Mouse (Mus musculus): ENCODE measurements around the gene Crls1.

The Crls1 gene
- long read RNA-seq, experiment 1, partial matches to known transcripts, result 2 of 11 reads
- long read RNA-seq, experiment 1, other reads (novel, unspliced or antisense), result 4 of 11 reads
- long read RNA-seq, experiment 2, transcript Crls1-201 (7 exons, 1,924 nt), result major isoform, 12 of 18 reads
- long read RNA-seq, experiment 2, partial matches to known transcripts, result 1 of 18 reads
- long read RNA-seq, experiment 2, other reads (novel, unspliced or antisense), result 5 of 18 reads

- intact Hi-C loops (cut with DNase I), result loop anchor here (2.0 kb wide), 1 partner anchor 56 kb away; no protein-coding TSS in a partner anchor
Measured at GRCm38 (mm10) chr2:132846407-132847358, at the start of gene Crls1. Gene Crls1, plus strand, starts transcription at chr2:132846666.

DNA sequence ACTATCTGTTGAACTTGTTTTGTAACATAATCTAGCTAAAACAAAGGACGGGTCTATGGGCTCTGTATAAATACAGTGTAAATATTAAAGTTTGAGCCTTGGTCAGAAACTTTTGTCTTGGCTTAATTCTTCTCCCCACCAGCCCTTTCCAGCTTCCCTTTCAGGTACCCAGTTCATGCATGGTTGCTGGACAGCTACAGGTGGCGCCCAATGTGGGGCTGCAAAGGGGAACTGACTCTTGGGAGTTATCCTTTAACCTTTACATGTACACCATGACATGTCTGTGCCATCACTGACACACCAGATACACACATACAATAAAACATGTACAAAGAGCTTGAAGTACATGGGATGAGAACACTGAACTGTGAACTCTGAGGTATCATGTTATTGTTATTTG, 43.5 kb upstream of the Crls1 start:
- intact Hi-C loops (cut with DNase I), result no loop called here

DNA sequence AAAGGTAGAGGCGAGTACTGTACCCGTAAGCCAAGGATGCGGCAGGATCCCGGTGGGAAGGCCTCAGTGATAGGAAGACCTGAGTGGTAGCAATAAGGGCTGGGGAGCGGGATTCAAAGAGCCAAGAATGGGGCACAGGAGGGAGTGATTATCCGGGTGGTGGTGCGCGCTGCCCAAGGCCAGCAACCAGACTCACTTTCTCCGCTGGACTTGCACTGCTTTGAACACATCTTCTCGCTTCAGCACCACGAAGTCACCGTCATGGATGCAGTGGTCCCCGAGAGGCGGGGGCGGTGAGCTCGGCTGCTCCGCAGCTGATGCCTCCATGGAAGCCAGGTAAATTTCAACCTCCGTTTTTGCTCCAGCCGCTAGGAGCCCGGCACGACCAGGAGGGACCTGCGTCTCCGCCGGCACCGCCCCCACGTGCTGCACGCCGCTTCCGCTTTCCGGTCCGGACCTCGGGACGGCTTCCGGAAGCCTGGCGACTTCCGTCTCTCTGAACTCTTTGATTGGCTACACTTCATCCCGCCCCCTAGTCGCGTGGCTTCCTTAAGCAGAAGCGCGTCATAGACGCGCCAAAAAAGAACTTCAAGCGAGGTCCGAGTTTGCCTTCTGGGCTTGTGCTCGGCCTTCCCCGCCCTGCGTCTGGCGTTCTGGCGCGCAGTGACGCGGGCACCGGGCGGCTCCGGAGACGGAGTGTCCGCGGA, 30.7 kb upstream of the Crls1 start, which contains the start of the genes Trmt6 and Mcm8:
Gene Trmt6 (minus strand): TSS at position 448 of the 707 bp plus-strand sequence.
Gene Mcm8 (plus strand): TSS at position 534 of the 707 bp plus-strand sequence.
- intact Hi-C loops (cut with DNase I), result loop anchor here (10.0 kb wide), 1 partner anchor 301 kb away; no protein-coding TSS in a partner anchor

DNA sequence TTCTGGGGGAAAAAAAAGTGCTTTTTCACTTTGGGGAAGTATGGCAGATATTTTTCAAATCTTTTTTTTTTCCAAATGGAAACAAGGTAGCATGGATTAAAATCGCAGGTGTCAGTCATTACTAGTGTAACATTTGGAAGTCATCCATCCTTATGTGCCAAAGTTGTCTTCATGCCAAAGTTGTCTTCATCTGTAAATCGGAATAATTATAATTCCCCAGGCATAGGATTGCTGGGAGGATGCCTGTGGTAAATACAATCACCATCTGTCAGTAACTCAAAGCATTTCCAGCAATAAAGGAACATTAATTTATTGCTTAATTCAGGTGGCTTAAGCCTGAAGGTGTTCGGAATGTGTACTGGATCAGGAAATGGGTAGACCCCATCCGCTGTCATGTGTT, 5.4 kb upstream of the Crls1 start:
- intact Hi-C loops (cut with DNase I), result no loop called here

GRCm38 (mm10) chr2:132847581-132847980, 1.1 kb downstream of the Crls1 start:
- intact Hi-C loops (cut with DNase I), result loop anchor here (2.0 kb wide), 1 partner anchor 55 kb away; no protein-coding TSS in a partner anchor

GRCm38 (mm10) chr2:132848361-132848760, 1.9 kb downstream of the Crls1 start:
- intact Hi-C loops (cut with DNase I), result no loop called here

- intact Hi-C loops (cut with DNase I), result no loop called here
Measured at GRCm38 (mm10) chr2:132849141-132849540, 2.7 kb downstream of the Crls1 start.

DNA sequence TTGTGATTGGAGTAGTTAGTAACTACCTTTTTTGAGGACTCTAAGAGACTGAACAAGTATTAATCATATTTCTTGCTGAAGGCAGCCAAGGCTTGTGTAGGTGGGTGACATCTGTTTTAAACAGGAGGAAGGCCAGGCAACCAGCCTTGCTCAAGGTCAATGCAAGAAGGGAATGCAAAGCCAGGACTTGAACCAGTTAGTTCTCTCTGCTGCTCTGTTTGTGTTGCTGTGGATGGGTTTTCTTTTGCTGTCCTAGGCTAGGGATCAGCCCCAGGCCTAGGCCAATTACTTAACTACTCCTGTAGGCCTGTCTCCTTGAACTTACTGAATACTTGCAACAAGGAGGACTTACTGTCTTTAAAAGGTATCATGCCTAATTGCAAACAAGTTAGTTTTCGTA, 6.6 kb downstream of the Crls1 start:
- intact Hi-C loops (cut with DNase I), result no loop called here

DNA sequence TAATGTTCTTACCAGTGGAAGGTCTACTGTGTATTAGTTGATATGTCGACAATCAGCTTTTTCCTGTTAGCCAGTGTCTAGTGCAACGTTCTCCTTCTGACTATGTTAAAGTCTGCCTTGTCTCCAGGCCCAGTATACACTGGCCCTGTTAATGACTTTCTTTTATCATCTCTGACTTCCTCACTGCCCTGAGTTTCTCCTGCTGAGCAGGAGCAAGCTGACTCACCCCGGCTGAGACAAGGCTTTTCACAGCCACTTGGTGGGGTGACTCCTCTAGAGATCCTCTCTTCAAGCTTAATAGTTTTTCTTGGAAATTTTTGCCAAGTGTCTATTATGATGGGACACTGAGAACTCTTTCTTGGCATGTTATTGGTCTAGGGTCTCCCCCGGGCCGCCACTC, 9.9 kb downstream of the Crls1 start:
- intact Hi-C loops (cut with DNase I), result no loop called here

DNA sequence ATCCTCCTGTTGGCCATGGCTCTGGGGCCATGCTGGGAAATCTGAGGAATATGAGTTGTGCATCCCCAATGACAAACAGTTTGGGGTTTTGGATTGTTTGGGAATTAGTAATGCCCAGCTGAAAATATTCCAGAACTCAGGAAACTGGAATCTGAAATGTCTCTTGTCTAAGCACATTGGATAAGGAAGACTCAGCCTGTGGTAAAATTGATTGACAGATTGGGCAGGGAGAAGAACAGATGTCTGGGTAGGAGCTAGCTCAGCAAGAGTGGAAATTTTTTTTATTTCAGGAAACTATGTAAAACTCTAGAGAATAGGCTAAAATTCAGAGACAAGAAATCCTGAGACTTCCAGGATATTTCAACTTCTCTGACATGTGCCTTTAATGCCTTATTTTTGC, 14.0 kb downstream of the Crls1 start:
- intact Hi-C loops (cut with DNase I), result no loop called here

DNA sequence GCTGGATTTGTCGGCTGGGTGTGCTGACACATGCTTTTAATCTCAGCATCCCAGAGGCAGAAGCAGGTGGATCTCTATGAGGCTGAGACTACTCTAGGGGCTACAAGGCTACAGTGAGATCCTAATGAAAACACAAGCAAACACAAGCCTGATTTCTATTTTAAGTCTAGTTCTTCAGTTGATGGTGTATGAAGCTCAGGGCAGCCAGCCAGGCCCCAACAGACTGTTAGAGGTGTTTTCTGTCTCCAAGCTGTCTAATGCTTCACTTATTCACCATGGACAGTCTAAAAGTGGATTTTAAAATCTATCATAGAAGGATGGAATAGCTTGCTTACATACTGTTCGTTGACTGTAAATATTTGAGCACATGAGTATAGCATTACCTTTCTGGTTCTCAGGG, 15.0 kb downstream of the Crls1 start:
- intact Hi-C loops (cut with DNase I), result no loop called here

GRCm38 (mm10) chr2:132863325-132863724, 16.9 kb downstream of the Crls1 start:
- intact Hi-C loops (cut with DNase I), result no loop called here

DNA sequence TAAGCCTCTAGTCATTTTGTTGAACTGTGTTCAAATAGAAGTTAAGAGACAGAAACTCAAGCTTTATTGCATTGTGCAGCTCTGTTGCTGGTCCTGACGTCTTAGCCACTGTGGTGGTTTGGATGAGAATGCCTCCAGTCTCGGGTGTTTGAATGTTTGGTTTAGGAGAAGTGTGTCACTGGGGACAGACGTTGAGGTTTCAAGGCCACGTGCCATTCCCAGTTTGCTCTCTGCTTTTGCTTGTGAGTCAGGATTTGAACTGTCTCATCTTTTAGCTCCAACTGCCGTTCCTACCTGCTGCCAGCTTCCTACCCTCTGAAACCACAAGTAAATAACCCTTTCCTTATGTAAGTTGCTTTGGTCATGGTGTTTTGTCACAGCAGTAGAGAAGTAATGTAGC, 21.1 kb downstream of the Crls1 start:
- intact Hi-C loops (cut with DNase I), result loop anchor here (5.0 kb wide), 1 partner anchor 35 kb away; no protein-coding TSS in a partner anchor

- intact Hi-C loops (cut with DNase I), result loop anchor here (5.0 kb wide), 1 partner anchor 33 kb away; no protein-coding TSS in a partner anchor
Measured at GRCm38 (mm10) chr2:132869682-132870081, 23.2 kb downstream of the Crls1 start.

- intact Hi-C loops (cut with DNase I), result no loop called here
Measured at GRCm38 (mm10) chr2:132870286-132870685, 23.8 kb downstream of the Crls1 start.

DNA sequence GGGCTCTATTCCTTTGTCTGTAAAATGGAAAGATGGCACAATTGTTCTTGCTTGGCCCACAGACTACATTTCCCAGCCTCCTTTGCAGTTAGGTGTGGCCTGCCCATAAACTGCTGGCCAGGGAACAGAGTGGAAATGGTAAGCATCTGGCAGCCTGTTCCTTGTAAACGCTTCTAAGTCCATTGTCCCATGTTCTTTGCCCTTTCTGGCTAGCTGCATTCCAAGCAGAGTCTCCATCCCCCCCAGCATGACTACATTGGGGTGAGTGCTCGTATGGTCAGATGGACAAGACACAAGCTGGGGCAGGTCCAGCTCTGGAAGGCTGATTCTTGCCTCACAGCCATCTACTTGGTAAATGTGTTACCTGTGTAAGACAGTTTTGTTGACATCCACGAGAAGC, 25.2 kb downstream of the Crls1 start:
- intact Hi-C loops (cut with DNase I), result no loop called here

DNA sequence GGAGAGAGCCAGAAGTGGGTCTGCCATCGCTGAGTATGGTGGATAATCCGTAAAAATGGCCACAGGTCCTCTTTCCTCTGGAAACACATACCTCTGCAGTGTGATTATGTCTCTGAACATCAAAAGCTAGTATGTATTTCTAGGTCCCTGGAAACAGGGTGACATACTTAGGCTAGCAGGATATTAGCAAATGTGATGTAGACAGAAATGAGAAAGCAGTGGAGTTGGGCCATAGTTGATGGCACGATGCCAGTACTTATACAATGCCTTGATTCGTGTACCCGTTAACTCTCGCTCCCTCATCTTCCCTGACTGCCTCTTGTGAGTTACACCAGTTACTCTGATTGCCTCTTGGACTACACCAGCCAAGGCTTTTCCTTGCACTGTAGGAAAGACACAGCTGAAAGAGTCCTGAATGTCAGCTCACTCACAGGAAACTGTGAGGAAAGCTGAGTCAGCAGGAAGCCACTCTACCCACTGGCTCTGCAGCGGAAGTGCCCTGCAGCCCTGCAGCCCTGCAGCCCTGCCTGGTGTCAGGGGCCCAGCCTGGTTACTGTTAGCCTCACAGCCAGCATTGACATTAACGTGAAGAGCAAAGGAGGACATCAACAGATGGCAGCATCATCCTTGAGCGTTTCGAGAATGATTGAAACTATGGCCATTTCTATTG, 27.3 kb downstream of the Crls1 start:
- intact Hi-C loops (cut with DNase I), result no loop called here

GRCm38 (mm10) chr2:132876991-132877390, 30.5 kb downstream of the Crls1 start:
- intact Hi-C loops (cut with DNase I), result no loop called here

GRCm38 (mm10) chr2:132879261-132880044, 33.0 kb downstream of the Crls1 start:
- intact Hi-C loops (cut with DNase I), result no loop called here

Measured in adrenal gland (tissue).